Mouse (Mus musculus): Measurements from ENCODE around the gene Gm45753.

Gm45753 gene

DNA sequence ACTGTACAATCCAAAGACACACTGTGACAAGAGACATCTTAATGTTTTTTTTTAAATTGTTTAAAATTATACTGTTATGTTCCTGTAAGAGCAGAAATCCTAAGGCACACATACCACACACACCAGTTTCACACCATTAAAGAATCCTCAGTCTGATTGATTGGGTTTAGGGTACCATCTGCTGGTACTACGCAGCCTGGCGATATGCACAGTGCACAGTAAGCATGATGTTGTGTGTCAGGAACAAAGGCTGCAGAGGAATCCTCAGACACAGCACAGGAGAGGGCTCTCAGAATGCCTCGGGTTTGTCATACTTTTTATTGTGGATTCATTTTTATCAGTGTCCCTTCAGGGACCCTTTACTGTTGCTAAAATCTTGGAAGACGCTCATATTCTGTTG lies 33.9 kb downstream of the Gm45753 start:
- DNase-seq (ENCODE audit: low spot score in 2 of 2), result no peak

GRCm38 (mm10) chr8:45269056-45269455 lies 39.2 kb downstream of the Gm45753 start:
- DNase-seq (ENCODE audit: low spot score in 2 of 2), result no peak

GRCm38 (mm10) chr8:45268485-45268884 lies 39.8 kb downstream of the Gm45753 start:
- DNase-seq (ENCODE audit: low spot score in 2 of 2), result no peak

DNA sequence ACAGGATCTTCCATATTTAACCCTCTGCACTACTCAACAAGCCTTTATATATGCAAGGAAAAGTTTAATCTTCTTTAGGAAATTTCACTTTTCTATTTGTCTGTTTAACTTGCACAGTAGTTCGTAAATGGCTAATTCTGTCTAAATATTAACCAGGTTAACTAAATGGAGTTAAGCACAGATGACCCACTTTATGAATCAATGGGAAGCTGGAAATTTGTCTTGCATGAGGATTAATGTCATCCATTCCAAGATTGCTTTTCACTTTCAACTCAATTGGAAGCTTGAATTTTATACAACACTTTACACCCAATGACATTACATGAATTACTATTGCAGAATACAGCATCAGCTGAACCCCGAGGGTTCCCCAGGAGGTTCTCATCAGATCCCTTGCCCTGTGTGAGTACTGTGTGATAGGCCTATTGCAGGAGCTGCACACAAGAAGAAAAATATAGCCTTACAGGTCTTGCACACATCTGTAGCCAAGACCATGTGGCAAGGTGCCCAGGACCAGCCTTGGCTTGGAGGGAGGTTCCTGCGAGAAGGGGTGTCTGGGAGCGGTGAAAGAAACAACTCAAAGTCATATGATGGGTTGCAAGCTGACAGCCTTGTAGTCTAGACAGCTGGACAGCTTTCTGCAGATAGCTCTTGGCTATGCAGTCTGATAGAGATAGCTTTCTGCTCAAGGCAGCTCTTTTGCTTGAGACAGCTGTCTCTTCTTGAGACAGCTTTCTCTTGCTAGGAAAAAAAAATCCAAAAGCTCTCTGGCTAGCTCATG lies 40.5 kb downstream of the Gm45753 start:
- DNase-seq (ENCODE audit: low spot score in 2 of 2), result no peak

DNA sequence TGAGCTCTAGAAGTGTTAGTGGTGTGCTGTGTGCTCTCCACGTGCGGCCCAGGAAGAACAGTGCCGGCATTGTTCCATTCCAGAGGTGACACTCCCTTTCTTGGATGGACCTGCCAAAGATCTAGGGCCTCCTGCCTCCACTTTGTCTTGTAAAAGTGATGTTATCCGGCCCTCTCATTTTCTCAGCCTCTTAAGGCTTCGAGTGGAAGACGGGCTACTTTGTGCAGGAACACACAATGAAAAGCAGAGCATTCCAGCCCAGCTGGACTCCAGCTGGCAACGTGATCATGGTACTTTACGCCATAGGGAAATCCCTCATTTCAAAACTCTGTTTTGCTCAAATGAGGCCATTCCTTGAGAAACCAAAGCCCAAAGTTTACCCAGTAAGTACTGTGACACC lies 41.3 kb downstream of the Gm45753 start:
- DNase-seq (ENCODE audit: low spot score in 2 of 2), result no peak

DNA sequence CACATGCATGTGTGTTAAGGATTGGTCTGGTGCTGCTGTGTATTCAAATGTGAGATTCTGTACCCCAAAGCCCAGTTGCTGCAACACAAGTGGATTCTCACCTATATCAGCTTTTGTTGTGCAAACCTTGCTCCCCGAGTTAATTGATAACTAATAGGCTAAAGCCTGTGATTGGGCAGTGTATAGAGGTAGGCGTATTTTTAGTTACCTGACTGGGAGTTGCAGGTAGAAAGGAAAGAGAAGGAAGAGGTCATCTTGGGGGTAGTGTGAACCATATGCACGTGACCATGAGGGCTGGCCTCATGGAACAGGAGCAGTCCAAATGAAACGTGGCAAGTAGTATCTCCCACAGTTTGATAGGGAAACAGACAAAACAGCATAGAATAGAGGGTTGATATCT lies 43.3 kb downstream of the Gm45753 start:
- no peak for DNase-seq (ENCODE audit: low spot score in 2 of 2)

GRCm38 (mm10) chr8:45262851-45263250 lies 45.4 kb downstream of the Gm45753 start:
- no peak for DNase-seq (ENCODE audit: low spot score in 2 of 2)

GRCm38 (mm10) chr8:45261920-45262319 lies 46.3 kb downstream of the Gm45753 start, which contains the start of gene F11:
F11 (minus strand) TSS chr8:45262031.
- DNase-seq (ENCODE audit: low spot score in 2 of 2), result no peak

- no peak for DNase-seq (ENCODE audit: low spot score in 2 of 2)
These were observed 49.8 kb downstream of the Gm45753 start for GRCm38 (mm10) chr8:45258421-45258820.

- no peak for DNase-seq (ENCODE audit: low spot score in 2 of 2)
These were observed 53.2 kb downstream of the Gm45753 start for GRCm38 (mm10) chr8:45255040-45255439.

DNA sequence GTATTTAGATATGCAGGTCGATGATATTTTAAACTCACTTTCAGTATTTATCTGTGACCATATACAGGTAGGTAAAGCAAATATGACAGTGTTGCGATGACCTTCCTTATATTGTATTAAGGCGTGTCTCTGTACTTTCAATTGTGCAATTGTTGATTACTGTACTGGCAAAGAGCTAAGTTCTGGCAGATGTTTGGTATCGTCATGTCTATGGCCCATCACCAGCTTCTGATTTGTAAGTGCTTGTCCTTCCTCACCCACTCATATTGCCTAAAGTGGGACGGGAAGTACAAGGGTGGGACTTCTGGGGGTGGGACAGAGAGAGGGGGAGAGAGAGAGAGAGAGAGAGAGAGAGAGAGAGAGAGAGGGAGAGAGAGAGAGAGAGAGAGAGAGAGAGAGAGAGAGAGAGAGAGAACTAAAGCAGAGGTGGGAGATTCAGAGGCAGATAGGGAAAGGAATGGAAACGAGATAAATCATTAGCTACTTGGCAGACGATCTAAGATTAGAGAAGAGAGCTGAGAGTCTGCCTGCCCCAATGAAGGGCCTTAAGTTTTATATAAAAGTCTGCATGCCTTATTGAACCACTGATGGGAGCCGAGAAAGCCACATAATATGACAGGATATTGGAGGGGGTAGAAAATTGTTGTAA lies 53.9 kb downstream of the Gm45753 start:
- no peak for DNase-seq (ENCODE audit: low spot score in 2 of 2)

DNA sequence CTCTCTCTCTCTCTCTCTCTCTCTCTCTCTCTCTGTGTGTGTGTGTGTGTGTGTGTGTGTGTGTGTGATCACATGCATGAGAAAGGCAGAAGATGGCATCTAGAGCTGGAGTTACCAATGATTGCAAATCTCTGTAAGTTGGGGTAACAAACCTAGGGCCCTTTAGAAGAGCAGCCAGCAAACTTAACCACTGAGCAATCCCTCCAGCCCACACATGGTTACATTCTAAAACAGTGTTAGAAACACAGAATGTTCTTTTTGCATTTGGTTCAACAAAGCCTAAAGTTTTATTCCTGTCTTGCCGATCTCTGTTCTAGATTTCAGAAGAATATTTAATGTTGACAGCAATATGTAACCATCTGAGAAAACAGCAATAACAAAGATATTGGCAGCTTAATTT lies 54.7 kb downstream of the Gm45753 start:
- DNase-seq (ENCODE audit: low spot score in 2 of 2), result no peak

- DNase-seq (ENCODE audit: low spot score in 2 of 2), result no peak
These were observed 55.2 kb downstream of the Gm45753 start for GRCm38 (mm10) chr8:45253111-45253510.

- DNase-seq (ENCODE audit: low spot score in 2 of 2), result no peak
These were observed 62.0 kb downstream of the Gm45753 start for GRCm38 (mm10) chr8:45246307-45246706.

- no peak for DNase-seq (ENCODE audit: low spot score in 2 of 2)
These were observed 68.9 kb downstream of the Gm45753 start for GRCm38 (mm10) chr8:45239363-45239762.

GRCm38 (mm10) chr8:45238282-45238681 lies 70.0 kb downstream of the Gm45753 start:
- no peak for DNase-seq (ENCODE audit: low spot score in 2 of 2)

DNA sequence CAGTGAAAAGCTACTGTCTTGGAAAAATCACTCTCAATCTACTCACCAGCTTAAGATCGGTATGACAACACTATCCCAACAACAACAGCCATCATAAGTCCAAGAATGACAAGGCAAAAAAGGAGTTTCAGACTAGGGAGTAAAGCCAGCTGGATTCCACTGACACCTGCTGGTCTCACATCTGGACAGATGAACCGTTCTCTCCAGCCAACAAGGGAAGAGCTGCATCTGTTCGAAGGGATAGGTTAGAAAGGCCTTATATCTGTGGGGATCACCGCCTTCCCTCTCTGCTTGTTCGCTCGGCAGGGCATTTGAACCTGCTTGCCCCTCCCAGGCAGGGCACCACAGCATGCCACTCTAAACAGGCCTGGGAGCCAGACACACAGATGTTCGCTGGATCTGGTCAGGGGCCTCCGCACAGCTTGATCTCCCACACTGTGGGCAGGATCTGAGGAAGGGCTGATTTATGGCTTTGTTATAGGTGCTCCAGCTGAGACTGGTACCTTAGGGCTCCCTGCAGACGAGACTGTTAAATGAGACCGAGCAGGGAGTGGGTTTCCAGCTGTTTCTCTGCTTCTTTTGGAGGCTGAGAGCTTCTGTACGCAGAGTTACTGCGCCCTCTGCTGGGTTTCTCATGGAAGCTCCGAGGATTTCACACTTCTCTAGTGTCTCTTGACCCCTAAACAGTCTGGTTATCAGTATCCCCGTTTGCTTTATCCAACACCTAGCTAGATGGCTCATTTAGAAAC lies 71.9 kb downstream of the Gm45753 start:
- no peak for DNase-seq (ENCODE audit: low spot score in 2 of 2)

DNA sequence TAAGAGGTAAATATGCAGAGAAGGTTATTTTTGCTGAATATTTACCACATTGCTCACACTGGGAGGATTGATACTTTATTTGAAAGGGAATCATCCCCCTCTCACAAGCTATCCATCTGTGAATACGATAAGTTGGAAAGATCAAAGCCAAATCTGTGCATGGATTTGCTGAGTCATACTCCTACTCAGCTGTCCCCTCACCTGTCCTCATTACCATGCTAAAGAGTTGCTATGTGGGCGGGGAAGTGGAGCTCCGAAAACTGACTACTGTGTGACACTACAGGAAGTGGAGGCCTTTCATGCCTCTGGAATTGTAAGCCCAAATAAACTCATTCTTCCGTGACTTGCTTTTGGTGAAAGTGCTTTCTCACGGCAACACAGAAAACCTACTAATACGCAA lies 73.0 kb downstream of the Gm45753 start:
- DNase-seq (ENCODE audit: low spot score in 2 of 2), result no peak

DNA sequence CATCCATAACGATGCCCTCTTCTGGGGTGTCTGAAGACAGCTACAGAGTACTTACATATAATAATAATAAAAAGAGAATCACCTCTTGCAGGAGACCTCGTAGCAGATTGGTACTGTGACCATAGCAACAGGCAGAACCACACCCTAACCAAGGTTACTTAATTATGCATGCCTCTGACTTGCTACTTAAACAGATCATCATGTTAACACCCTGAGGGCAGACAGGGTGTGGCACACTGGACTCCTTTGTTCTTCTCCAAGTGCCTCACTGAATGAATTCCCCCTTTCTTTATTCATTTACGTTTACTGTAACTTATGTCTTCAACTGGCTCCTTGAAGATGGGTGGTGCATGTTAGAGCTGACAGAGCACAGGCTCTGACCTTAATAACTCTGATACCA lies 75.0 kb downstream of the Gm45753 start:
- DNase-seq (ENCODE audit: low spot score in 2 of 2), result no peak

All from natural killer cell, adult 2 months (primary cell).